Mouse (Mus musculus) small intestine, adult 2 months (tissue): ENCODE data around the gene Pdzk1.

Source experiments
- CTCF ChIP-seq: fragments of 200-500 bp; IDR thresholded peaks from 2 replicates; pipeline ENCODE4 v1.5.1; 2012; ENCODE audit warnings: low read depth, mild to moderate bottlenecking, control low read depth, inconsistent platforms, low read length, moderate library complexity, mixed read lengths; ENCODE audit not compliant: insufficient replicate concordance, insufficient read length; ENCODE audit errors: extremely low read depth
- POLR2A ChIP-seq: fragments of 200-500 bp; IDR thresholded peaks from 2 replicates; pipeline ENCODE4 v1.6.1; 2012; ENCODE audit warnings: low read depth, mild to moderate bottlenecking, control low read depth, inconsistent platforms, low read length, moderate library complexity

DNA sequence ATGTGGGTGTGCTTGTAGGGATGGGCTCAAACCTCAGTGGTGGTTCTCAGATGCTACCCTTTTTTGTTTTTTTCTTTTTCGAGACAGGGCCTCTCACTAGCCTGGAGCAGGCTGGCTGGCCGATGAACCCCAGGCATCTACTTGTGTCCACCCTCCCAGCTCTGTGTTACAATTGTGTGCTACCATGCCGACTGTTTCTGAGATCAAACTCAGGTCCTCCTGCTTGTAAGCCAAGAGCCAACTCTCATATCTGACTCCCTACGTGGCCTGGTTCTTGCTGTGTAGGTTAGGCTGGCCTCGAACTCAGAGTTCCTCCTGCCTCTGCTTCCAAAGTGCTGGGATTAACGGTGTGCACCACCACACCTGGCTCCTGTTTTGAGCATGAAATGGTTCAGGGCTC, 16.1 kb downstream of the Pdzk1 start:
- no peak for TF ChIP-seq CTCF
- no peak for TF ChIP-seq POLR2A
